ENCODE assay signal across 37 mouse cellular contexts in the genomic region with DNA sequence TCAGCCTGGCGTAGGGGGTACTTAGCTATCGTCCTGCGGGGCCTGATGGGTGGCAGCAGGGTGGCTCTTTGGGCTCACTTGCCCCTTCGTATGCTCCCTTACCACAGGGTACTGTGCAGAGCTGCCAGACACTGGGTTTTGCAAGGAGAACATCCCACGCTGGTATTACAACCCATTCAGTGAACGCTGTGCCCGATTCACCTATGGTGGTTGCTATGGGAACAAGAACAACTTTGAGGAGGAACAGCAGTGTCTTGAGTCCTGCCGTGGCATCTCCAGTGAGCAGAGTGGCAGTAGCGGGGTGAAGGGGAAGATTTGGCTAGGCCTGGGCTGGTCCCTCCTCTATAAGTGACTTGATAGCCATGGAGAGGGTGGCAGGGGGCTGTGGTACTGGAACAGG. TPM values are rescaled to one million over a fixed set of nuclear protein-coding genes. Genes with fewer than 3 reads are reported as not detected.
"Had no signal": no experiment of that assay in that cellular context is flagged by ENCODE, and none has a peak within 500 bp of the region (broad histone marks: within the 10 kb centered on the region; RNA-seq: fewer than 3 reads in every experiment).

No protein-coding gene starts in this region.

- H3K27me3 ChIP-seq: hindbrain, embryonic 15.5 days had no signal

- H3K36me3 ChIP-seq: heart, embryonic 13.5 days; heart, embryonic 15.5 days; hindbrain, embryonic 13.5 days; hindbrain, embryonic 15.5 days; limb, embryonic 10.5 days; limb, embryonic 12.5 days; liver, embryonic 13.5 days had no signal

- H3K9ac ChIP-seq: heart, embryonic 13.5 days; heart, embryonic 15.5 days; hindbrain, embryonic 13.5 days; hindbrain, embryonic 15.5 days; kidney, embryonic 15.5 days; limb, embryonic 12.5 days; liver, embryonic 13.5 days had no signal

- H3K4me2 ChIP-seq: heart, embryonic 11.5 days; heart, embryonic 13.5 days; heart, embryonic 15.5 days; hindbrain, embryonic 13.5 days; hindbrain, embryonic 15.5 days; kidney, embryonic 15.5 days; limb, embryonic 12.5 days; liver, embryonic 11.5 days; liver, embryonic 13.5 days had no signal

- ATAC-seq: hindbrain, postnatal 0 days; intestine, embryonic 16.5 days had no signal

- H3K27ac ChIP-seq: heart, adult 2 months; heart, embryonic 13.5 days; heart, embryonic 15.5 days; hindbrain, embryonic 13.5 days; hindbrain, embryonic 15.5 days; hindbrain, postnatal 0 days; kidney, embryonic 15.5 days; kidney, postnatal 0 days; limb, embryonic 10.5 days; limb, embryonic 12.5 days; liver, embryonic 13.5 days had no signal

- H3K4me1 ChIP-seq: hindbrain, embryonic 15.5 days had no signal

- H3K4me3 ChIP-seq: heart, adult 2 months; heart, embryonic 13.5 days; heart, embryonic 15.5 days; hindbrain, embryonic 13.5 days; hindbrain, embryonic 15.5 days; kidney, embryonic 15.5 days; limb, embryonic 10.5 days; limb, embryonic 12.5 days; liver, embryonic 13.5 days had no signal

- DNase-seq: gastrocnemius, postnatal 14 days; gastrocnemius, postnatal 36 days; heart, adult 11 months; heart, adult 2 months; heart, postnatal 14 days; heart, postnatal 36 days; kidney, adult 11 months; kidney, adult 2 months; kidney, adult 9 months; kidney, postnatal 14 days; kidney, postnatal 36 days; liver; liver, embryonic 13.5 days had no signal

- H3K9me3 ChIP-seq: heart, embryonic 13.5 days; heart, embryonic 15.5 days; hindbrain, embryonic 13.5 days; hindbrain, embryonic 15.5 days; kidney, embryonic 15.5 days; limb, embryonic 10.5 days; limb, embryonic 12.5 days; liver, embryonic 13.5 days had no signal

RNA-seq across cellular contexts. Expression of gene Spint1, which starts 10.7 kb away (rescaled TPM):
- total RNA-seq: gastrocnemius, adult 18-20 months; heart, adult 2 months; heart, postnatal 36 days had no signal

RNA-seq across cellular contexts. Expression of gene Ppp1r14d, which starts 18.2 kb away (rescaled TPM):
- total RNA-seq: gastrocnemius, adult 18-20 months; gastrocnemius, adult 8-10 months; gastrocnemius, postnatal 14 days; gastrocnemius, postnatal 36 days; heart, adult 2 months; heart, postnatal 14 days; heart, postnatal 36 days; hematopoietic stem cell, adult 5-6 weeks; hindbrain, postnatal 0 days; layer of hippocampus, adult 18-20 months; layer of hippocampus, adult 8-10 months; layer of hippocampus, postnatal 10 days; layer of hippocampus, postnatal 25 days; left cerebral cortex, adult 18-20 months; left cerebral cortex, adult 8-10 months; left cerebral cortex, postnatal 25 days had no signal
- polyA plus RNA-seq: heart, adult 2 months; heart, embryonic 11.5 days; heart, embryonic 13.5 days; heart, embryonic 15.5 days; heart, postnatal 0 days; hindbrain, embryonic 13.5 days; hindbrain, embryonic 15.5 days; hindbrain, postnatal 0 days; limb, embryonic 10.5 days; limb, embryonic 12.5 days; limb, embryonic 14.5 days; liver, embryonic 11.5 days; liver, embryonic 13.5 days had no signal

RNA-seq across cellular contexts. Expression of gene Rhov, which starts 23.2 kb away (rescaled TPM):
- total RNA-seq: gastrocnemius, adult 18-20 months; gastrocnemius, adult 8-10 months; gastrocnemius, postnatal 14 days; gastrocnemius, postnatal 36 days; heart, adult 2 months; heart, postnatal 14 days; heart, postnatal 36 days; hematopoietic stem cell, adult 5-6 weeks had no signal
- polyA plus RNA-seq: heart, embryonic 11.5 days; heart, postnatal 0 days; liver, embryonic 11.5 days had no signal
